Mouse (Mus musculus) lung, embryonic 15.5 days (tissue): ENCODE measurements around the gene Aldh1l2. TPM values are rescaled to one million over a fixed set of nuclear protein-coding genes. Genes with fewer than 3 reads are reported as not detected.

Source experiments
- ATAC-seq: fragments of 200-750 bp; cut with Nextera tagmentation; 2 replicates; pipeline ENCODE4 v1.8.0; 2017; ENCODE audit warnings: moderate number of reproducible peaks, borderline replicate concordance; ENCODE audit not compliant: low FRiP score, low TSS enrichment; ENCODE audit errors: extremely low read depth
- H3K27ac ChIP-seq: fragments of 300-500 bp; sonication (generic); 2 replicates; pipeline ENCODE4 v1.5.1; 2015; ENCODE audit warnings: moderate library complexity, mild to moderate bottlenecking, inconsistent platforms
- H3K27me3 ChIP-seq: fragments of 300-500 bp; sonication (generic); 2 replicates; pipeline ENCODE4 v1.6.1; 2015; ENCODE audit warnings: inconsistent platforms
- H3K36me3 ChIP-seq: fragments of 300-500 bp; sonication (generic); 2 replicates; pipeline ENCODE4 v1.6.1; 2015; ENCODE audit warnings: inconsistent platforms
- H3K4me1 ChIP-seq: fragments of 300-500 bp; sonication (generic); 2 replicates; pipeline ENCODE4 v1.6.1; 2015; ENCODE audit warnings: inconsistent platforms
- H3K4me2 ChIP-seq: fragments of 300-500 bp; sonication (generic); 2 replicates; pipeline ENCODE4 v1.6.1; 2015; ENCODE audit warnings: inconsistent platforms, mild to moderate bottlenecking, moderate library complexity
- H3K4me3 ChIP-seq: fragments of 300-500 bp; sonication (generic); 2 replicates; pipeline ENCODE4 v1.5.1; 2015; ENCODE audit warnings: mild to moderate bottlenecking, inconsistent platforms
- H3K9ac ChIP-seq: fragments of 300-500 bp; sonication (generic); 2 replicates; pipeline ENCODE4 v1.6.1; 2015; ENCODE audit warnings: inconsistent platforms
- H3K9me3 ChIP-seq: fragments of 300-500 bp; sonication (generic); 2 replicates; pipeline ENCODE4 v1.6.1; 2016; ENCODE audit warnings: inconsistent platforms
- WGBS: fragments of 180-500 bp; shearing (Covaris S2); methylation state at CpG from one replicate; pipeline ENCODE4 v1.1.7; 2015; 5-methylcytosine and 5-hydroxymethylcytosine counted together
- polyA plus RNA-seq: library from polyadenylated mRNA; unstranded; fragments of >200 nt; fragmentation: Nextera tagmentation; extraction: Ambion mirVana; gene quantifications from 2 replicates; pipeline ENCODE4 v1.2.1, GENCODE M21; 2015

The Aldh1l2 gene
- polyA plus RNA-seq = 1.9 and 2.3 TPM in 2 replicates

GRCm38 (mm10) chr10:83533910-83534283 lies at the start of gene Aldh1l2:
Aldh1l2 (minus strand) TSS chr10:83534140.
- Histone ChIP-seq H3K4me1 (peaks cover 15% of the 10 kb centered on the region), H3K27ac (no peak within 1 kb of the TSS), H3K4me2 (peak within 1 kb of the TSS; percentile 96), H3K9ac (peak within 1 kb of the TSS; percentile 44), H3K27me3 (0 out of 2 replicates have a peak, but pooled peaks cover 7% of the 10 kb centered on the region), H3K9me3 (no peaks in the 10 kb centered on the region), H3K4me3 (peak within 1 kb of the TSS; percentile 45), H3K36me3 (no peaks in the 10 kb centered on the region)
- peak; percentile 90 for ATAC-seq
- under 1% methylated on average over 21 of the region's 21 CpGs for WGBS

- no peak overlapping the region for H3K4me2 ChIP-seq
- no peaks in the 10 kb centered on the region for H3K4me1 ChIP-seq
- H3K27ac ChIP-seq = no peak overlapping the region
- H3K27me3 ChIP-seq = no peaks in the 10 kb centered on the region
- H3K9ac ChIP-seq = no peak overlapping the region
- H3K36me3 ChIP-seq = peaks cover 72% of the 10 kb centered on the region
- no peak for ATAC-seq
- 91% methylated on average over 7 of the region's 7 CpGs for WGBS
- H3K4me3 ChIP-seq = no peak overlapping the region
- no peaks in the 10 kb centered on the region for H3K9me3 ChIP-seq
These were observed 31.8 kb upstream of the Aldh1l2 start for GRCm38 (mm10) chr10:83565449-83566441.

GRCm38 (mm10) chr10:83563005-83563404 lies 29.1 kb upstream of the Aldh1l2 start:
- H3K9ac ChIP-seq = no peak overlapping the region
- H3K9me3 ChIP-seq = no peaks in the 10 kb centered on the region
- ATAC-seq = no peak
- peaks cover 81% of the 10 kb centered on the region for H3K36me3 ChIP-seq
- H3K27me3 ChIP-seq = no peaks in the 10 kb centered on the region
- H3K27ac ChIP-seq = no peak overlapping the region
- H3K4me1 ChIP-seq = no peaks in the 10 kb centered on the region
- no peak overlapping the region for H3K4me2 ChIP-seq
- H3K4me3 ChIP-seq = no peak overlapping the region

GRCm38 (mm10) chr10:83545341-83545740 lies 11.4 kb upstream of the Aldh1l2 start:
- 66% methylated on average over 3 of the region's 3 CpGs for WGBS
- peak overlapping the region; percentile 16; the same call in 1 of the 2 replicates for H3K9ac ChIP-seq
- H3K27ac ChIP-seq = no peak overlapping the region
- no peaks in the 10 kb centered on the region for H3K27me3 ChIP-seq
- ATAC-seq = no peak
- peak overlapping the region; percentile 60 for H3K4me2 ChIP-seq
- H3K9me3 ChIP-seq = no peaks in the 10 kb centered on the region
- peaks cover 9% of the 10 kb centered on the region for H3K36me3 ChIP-seq
- no peak overlapping the region for H3K4me3 ChIP-seq
- H3K4me1 ChIP-seq = peaks cover 15% of the 10 kb centered on the region

GRCm38 (mm10) chr10:83544103-83544479 lies 10.2 kb upstream of the Aldh1l2 start:
- Histone ChIP-seq H3K4me3 (peak overlapping the region; percentile 84), H3K4me2 (peak overlapping the region; percentile 60), H3K9ac (peak overlapping the region; percentile 79), H3K4me1 (peaks cover 15% of the 10 kb centered on the region), H3K27me3 (no peaks in the 10 kb centered on the region), H3K9me3 (no peaks in the 10 kb centered on the region), H3K36me3 (no peaks in the 10 kb centered on the region; the same call in 1 of the 2 replicates), H3K27ac (peak overlapping the region; percentile 89)
- ATAC-seq = peak; percentile 94; the same call in 1 of the 2 replicates
- WGBS = under 1% methylated on average over 33 of the region's 41 CpGs

GRCm38 (mm10) chr10:83543439-83544102 lies 9.6 kb upstream of the Aldh1l2 start, which contains the start of gene Washc4:
Washc4 (plus strand) TSS chr10:83543752.
- Histone ChIP-seq H3K9me3 (no peaks in the 10 kb centered on the region), H3K27ac (peak within 1 kb of the TSS; percentile 89), H3K4me1 (peaks cover 15% of the 10 kb centered on the region), H3K27me3 (no peaks in the 10 kb centered on the region), H3K4me2 (peak within 1 kb of the TSS; percentile 67), H3K36me3 (no peaks in the 10 kb centered on the region; the same call in 1 of the 2 replicates), H3K9ac (peak within 1 kb of the TSS; percentile 79), H3K4me3 (peak within 1 kb of the TSS; percentile 84)
- 2% methylated on average over 40 of the region's 49 CpGs for WGBS
- ATAC-seq = peak; percentile 99

- ATAC-seq = no peak
- Histone ChIP-seq H3K4me3 (no peak overlapping the region), H3K27me3 (no peaks in the 10 kb centered on the region), H3K27ac (no peak overlapping the region), H3K36me3 (no peaks in the 10 kb centered on the region), H3K4me2 (no peak overlapping the region), H3K9ac (no peak overlapping the region), H3K9me3 (no peaks in the 10 kb centered on the region), H3K4me1 (peaks cover 15% of the 10 kb centered on the region)
- 81% methylated on average over 7 of the region's 7 CpGs for WGBS
These were observed 8.3 kb upstream of the Aldh1l2 start for GRCm38 (mm10) chr10:83542241-83542640.

- Histone ChIP-seq H3K27me3 (no peaks in the 10 kb centered on the region), H3K9me3 (no peaks in the 10 kb centered on the region), H3K36me3 (no peaks in the 10 kb centered on the region), H3K4me1 (peaks cover 5% of the 10 kb centered on the region), H3K4me2 (no peak overlapping the region), H3K9ac (no peak overlapping the region), H3K4me3 (no peak overlapping the region), H3K27ac (no peak overlapping the region)
- WGBS = 18% methylated on average over 3 of the region's 3 CpGs
- no peak for ATAC-seq
These were observed 6.2 kb upstream of the Aldh1l2 start for GRCm38 (mm10) chr10:83540092-83540491.

GRCm38 (mm10) chr10:83539311-83539980 lies 5.5 kb upstream of the Aldh1l2 start:
- Histone ChIP-seq H3K4me1 (no peaks in the 10 kb centered on the region), H3K4me2 (no peak overlapping the region), H3K36me3 (no peaks in the 10 kb centered on the region), H3K9me3 (no peaks in the 10 kb centered on the region), H3K27ac (no peak overlapping the region), H3K27me3 (0 out of 2 replicates have a peak, but pooled peaks cover 3% of the 10 kb centered on the region), H3K9ac (no peak overlapping the region), H3K4me3 (no peak overlapping the region)
- ATAC-seq = no peak
- 71% methylated on average over 6 of the region's 6 CpGs for WGBS

- H3K9ac ChIP-seq = no peak overlapping the region
- H3K27ac ChIP-seq = no peak overlapping the region
- 4% methylated on average over 1 of the region's 1 CpGs for WGBS
These were observed 2.5 kb upstream of the Aldh1l2 start for GRCm38 (mm10) chr10:83536436-83536835.

GRCm38 (mm10) chr10:83533258-83533909 lies 556 bp downstream of the Aldh1l2 start:
- H3K4me1 ChIP-seq = peaks cover 15% of the 10 kb centered on the region
- no peaks in the 10 kb centered on the region for H3K9me3 ChIP-seq
- H3K9ac ChIP-seq = peak overlapping the region; percentile 44
- no peak overlapping the region for H3K27ac ChIP-seq
- ATAC-seq = peak; percentile 72
- 2% methylated on average over 27 of the region's 27 CpGs for WGBS
- 0 out of 2 replicates have a peak, but pooled peaks cover 7% of the 10 kb centered on the region for H3K27me3 ChIP-seq
- H3K4me3 ChIP-seq = peak overlapping the region; percentile 45
- H3K4me2 ChIP-seq = peak overlapping the region; percentile 96
- no peaks in the 10 kb centered on the region for H3K36me3 ChIP-seq

More at GRCm38 (mm10) chr10:83536436-83536835, 2.5 kb upstream of the Aldh1l2 start:
- Histone ChIP-seq H3K27me3 (0 out of 2 replicates have a peak, but pooled peaks cover 7% of the 10 kb centered on the region), H3K4me1 (peaks cover 15% of the 10 kb centered on the region), H3K4me2 (no peak overlapping the region), H3K9me3 (no peaks in the 10 kb centered on the region), H3K4me3 (no peak overlapping the region), H3K36me3 (no peaks in the 10 kb centered on the region)
- no peak for ATAC-seq
